Mouse (Mus musculus): ENCODE data around the gene Nt5c. TPM values are rescaled to one million over a fixed set of nuclear protein-coding genes. Genes with fewer than 3 reads are reported as not detected.
"Not testable (repeated sequence)": the region's sequence is repeated elsewhere in the genome, so short reads cannot be mapped to it uniquely, and the experiment has no call there.

Gene Nt5c
- total RNA-seq, 2 experiments from 2014 or later: 6.5 to 9.2 TPM

GRCm38 (mm10) chr11:115475025-115475757, 16.5 kb downstream of the Nt5c start, which contains the start of gene Armc7:
TSS of gene Armc7 (plus strand) at chr11:115475667.
- peak; percentile 94 to 95 for DNase-seq
- intact Hi-C loops (cut with DNase I): no loop called here

GRCm38 (mm10) chr11:115473626-115474275, 17.9 kb downstream of the Nt5c start:
- intact Hi-C loops (cut with DNase I): loop anchor here (1.0 kb wide), 1 partner anchor 45 kb away; no protein-coding TSS in a partner anchor
- DNase-seq: peak; percentile 89 to 96

GRCm38 (mm10) chr11:115472183-115472582, 19.5 kb downstream of the Nt5c start:
- DNase-seq: no peak
- intact Hi-C loops (cut with DNase I): no loop called here

- DNase-seq: no peak
- intact Hi-C loops (cut with DNase I): no loop called here
These were observed 24.4 kb downstream of the Nt5c start for GRCm38 (mm10) chr11:115467217-115467618.

- intact Hi-C loops (cut with DNase I): no loop called here
- DNase-seq: no peak
These were observed 26.8 kb downstream of the Nt5c start for GRCm38 (mm10) chr11:115464851-115465250.

GRCm38 (mm10) chr11:115463397-115463796, 28.3 kb downstream of the Nt5c start:
- intact Hi-C loops (cut with DNase I): no loop called here
- no peak for DNase-seq

- no peak for DNase-seq
- intact Hi-C loops (cut with DNase I): no loop called here
These were observed 29.3 kb downstream of the Nt5c start, which contains the start of gene Slc16a5 for GRCm38 (mm10) chr11:115462243-115462891. TSS of gene Slc16a5 (plus strand) at chr11:115462474.

GRCm38 (mm10) chr11:115461846-115462242, 29.8 kb downstream of the Nt5c start:
- intact Hi-C loops (cut with DNase I): no loop called here

GRCm38 (mm10) chr11:115460976-115461375, 30.7 kb downstream of the Nt5c start:
- no peak for DNase-seq
- intact Hi-C loops (cut with DNase I): no loop called here

More at GRCm38 (mm10) chr11:115461846-115462242, 29.8 kb downstream of the Nt5c start:
- no peak for DNase-seq

- intact Hi-C loops (cut with DNase I): no loop called here
- no peak for DNase-seq
These were observed 34.3 kb downstream of the Nt5c start for GRCm38 (mm10) chr11:115457405-115457804.

GRCm38 (mm10) chr11:115456182-115456581, 35.5 kb downstream of the Nt5c start:
- intact Hi-C loops (cut with DNase I): no loop called here
- no peak for DNase-seq

- intact Hi-C loops (cut with DNase I): no loop called here
- DNase-seq: no peak
These were observed 36.0 kb downstream of the Nt5c start for GRCm38 (mm10) chr11:115455619-115456018.

GRCm38 (mm10) chr11:115454822-115455221, 36.8 kb downstream of the Nt5c start:
- intact Hi-C loops (cut with DNase I); DNase-seq: not testable (repeated sequence)

- DNase-seq: no peak
- intact Hi-C loops (cut with DNase I): no loop called here
These were observed 38.4 kb downstream of the Nt5c start for GRCm38 (mm10) chr11:115453306-115453705.

GRCm38 (mm10) chr11:115452281-115452860, 39.3 kb downstream of the Nt5c start:
- intact Hi-C loops (cut with DNase I): no loop called here
- no peak for DNase-seq

- intact Hi-C loops (cut with DNase I): no loop called here
- DNase-seq: no peak
These were observed 39.9 kb downstream of the Nt5c start for GRCm38 (mm10) chr11:115451781-115452241.

GRCm38 (mm10) chr11:115450176-115450575, 41.5 kb downstream of the Nt5c start:
- DNase-seq: no peak
- intact Hi-C loops (cut with DNase I): no loop called here

- intact Hi-C loops (cut with DNase I): no loop called here
- no peak for DNase-seq
These were observed 42.7 kb downstream of the Nt5c start for GRCm38 (mm10) chr11:115448998-115449397.

GRCm38 (mm10) chr11:115448075-115448474, 43.6 kb downstream of the Nt5c start:
- intact Hi-C loops (cut with DNase I): no loop called here
- no peak for DNase-seq

GRCm38 (mm10) chr11:115447321-115447885, 44.3 kb downstream of the Nt5c start:
- intact Hi-C loops (cut with DNase I): no loop called here
- no peak for DNase-seq
